Mouse (Mus musculus) left cerebral cortex, postnatal 36 days (tissue): ENCODE measurements around the gene Lsp1. TPM values are rescaled to one million over a fixed set of nuclear protein-coding genes. Genes with fewer than 3 reads are reported as not detected.
A peak's percentile ranks its signal among the peaks of the same experiment; 100 is the strongest.

Experiments
- DNase-seq, 2 experiments: peaks; one replicate each; pipeline ENCODE4 v3.0.0; 2021 to 2022; ENCODE audit warnings: low spot score in 2 of 2, mixed read lengths in 1 of 2
- intact Hi-C: fragments of 180-260 bp; cut with DNase I; formaldehyde crosslinking; loops from one replicate; pipeline ENCODE4 v1.15.1; 2025
- total RNA-seq, 2 experiments: library from RNA; stranded (reverse); gene quantifications; 2 replicates each; pipeline ENCODE4 v1.2.3; 2021

The Lsp1 gene
- total RNA-seq, 2 experiments from 2014 or later, result 8.1 to 8.7 TPM

DNA sequence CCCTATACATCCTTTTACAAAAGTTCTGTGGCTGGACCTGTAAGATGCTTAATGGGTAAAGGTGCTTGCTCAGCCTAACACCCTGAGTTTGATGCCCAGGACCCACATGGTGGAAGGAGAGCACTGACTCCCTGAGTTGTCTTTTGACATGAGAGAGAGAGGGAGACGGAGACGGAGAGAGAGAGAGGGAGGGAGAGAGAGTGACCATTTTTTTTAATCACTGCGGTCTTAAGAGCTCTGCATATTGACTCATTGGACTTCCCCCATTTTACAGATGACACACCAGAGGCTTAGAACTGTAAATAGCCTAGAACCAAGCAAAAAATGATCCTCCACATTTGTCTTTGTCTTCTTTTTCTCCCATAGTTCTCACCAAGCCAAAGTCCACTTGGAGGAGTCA, 27.4 kb downstream of the Lsp1 start:
- no peak for DNase-seq
- intact Hi-C loops, result no loop called here

DNA sequence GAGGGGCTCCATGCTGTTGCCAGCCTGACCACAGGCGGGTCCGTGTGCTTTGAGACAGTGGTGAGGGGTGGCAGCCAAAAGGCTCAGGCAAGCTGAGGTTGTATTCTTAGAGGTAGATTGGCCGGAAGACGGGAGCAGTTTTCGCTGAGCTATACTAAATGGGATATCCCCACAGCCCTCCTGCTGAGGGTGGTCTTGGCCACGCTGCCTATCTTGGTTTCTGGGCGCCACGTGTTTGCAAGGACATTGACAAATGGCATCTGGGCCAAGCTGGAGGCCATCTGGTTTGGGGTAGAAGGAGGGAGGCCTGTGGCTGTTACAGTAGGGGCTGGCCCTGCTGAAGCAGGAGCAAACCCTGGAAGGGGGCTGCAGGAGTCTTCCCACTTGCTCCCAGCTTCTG, 32.9 kb downstream of the Lsp1 start:
- DNase-seq, result no peak
- intact Hi-C loops, result no loop called here

DNA sequence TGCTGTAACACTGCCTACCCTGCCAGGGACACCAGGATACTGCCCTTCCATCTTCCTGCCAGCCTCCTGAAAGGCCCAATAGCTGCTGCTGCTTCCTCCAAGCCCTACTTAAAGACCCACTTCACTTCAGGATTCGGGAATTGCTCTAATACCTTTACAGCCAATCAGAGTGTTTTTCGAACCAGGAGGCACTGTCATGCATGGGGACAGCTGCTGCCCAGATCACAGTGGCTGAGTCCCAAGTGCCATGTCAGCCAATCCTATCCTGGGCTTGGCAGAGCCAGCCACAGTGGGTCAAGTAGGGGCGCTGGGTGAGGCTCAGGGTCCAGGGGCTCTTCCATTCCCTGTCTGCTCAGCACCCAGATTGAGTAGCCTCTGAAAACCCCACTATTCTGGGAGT, 35.5 kb downstream of the Lsp1 start:
- DNase-seq, result no peak
- intact Hi-C loops, result loop anchor here (5.0 kb wide), 1 partner anchor 164 kb away; no protein-coding TSS in a partner anchor

DNA sequence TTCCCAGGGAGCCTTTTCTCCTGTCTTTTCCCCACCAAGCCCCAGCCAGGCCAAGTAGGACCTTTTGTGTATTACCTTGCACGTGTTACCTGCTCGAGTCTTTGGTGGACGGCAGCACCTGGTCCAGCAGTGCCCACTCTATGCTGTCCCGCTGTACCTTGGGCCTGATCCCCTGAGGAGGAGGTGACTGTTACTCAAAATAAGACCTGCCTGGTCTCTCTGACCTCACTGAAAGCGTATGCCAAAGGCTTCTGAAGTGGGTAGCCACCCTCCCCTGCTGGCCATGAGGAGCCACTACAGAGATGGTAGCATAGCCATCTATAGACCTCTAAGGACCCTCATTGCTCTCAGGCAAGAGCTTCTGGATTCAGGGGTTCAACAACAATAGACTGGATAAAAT, 36.2 kb downstream of the Lsp1 start:
- no peak for DNase-seq

DNA sequence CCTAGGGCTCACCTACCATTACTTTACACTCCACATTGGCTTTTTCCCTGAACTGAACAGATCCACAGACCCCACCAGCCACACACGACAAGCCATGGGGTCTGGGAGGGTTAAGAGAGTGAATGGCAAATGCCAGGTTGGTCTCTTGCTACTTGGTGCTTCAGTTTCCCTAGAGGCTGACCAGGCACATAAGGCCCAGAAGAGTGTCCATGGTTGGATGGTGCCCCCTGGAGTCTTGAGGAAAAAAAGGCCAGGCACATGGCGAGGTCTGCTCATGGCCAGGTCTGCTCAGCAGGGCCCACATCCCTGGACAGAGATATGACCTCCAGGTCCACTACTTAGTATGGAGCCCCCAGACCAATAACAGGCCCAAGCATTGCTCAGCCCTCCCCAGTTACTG, 37.2 kb downstream of the Lsp1 start:
- intact Hi-C loops, result loop anchor here (5.0 kb wide), 1 partner anchor 165 kb away; no protein-coding TSS in a partner anchor
- DNase-seq, result peak in 1 of 2 experiments; percentile 15

More for the DNA sequence above, 36.2 kb downstream of the Lsp1 start:
- intact Hi-C loops, result loop anchor here (5.0 kb wide), 1 partner anchor 164 kb away; no protein-coding TSS in a partner anchor

DNA sequence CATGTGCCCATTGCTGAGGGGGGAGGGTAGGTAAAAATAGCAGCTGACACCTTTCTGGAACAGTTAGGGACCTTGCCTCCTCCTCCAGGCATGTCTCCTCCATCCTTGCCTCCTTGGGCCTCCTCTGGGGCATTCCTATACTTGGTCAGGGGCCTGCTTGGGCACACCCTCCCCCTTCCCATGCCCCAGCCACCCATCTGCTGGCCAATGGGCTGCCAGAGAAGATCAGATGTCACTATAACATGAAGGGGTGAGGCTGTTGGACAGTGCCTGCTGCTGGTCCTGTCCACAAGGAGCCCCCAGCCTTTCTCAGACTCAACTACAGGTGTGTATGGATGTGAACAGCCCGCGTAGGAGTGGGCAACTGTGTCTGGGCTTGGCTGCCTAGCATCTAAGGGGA, 38.0 kb downstream of the Lsp1 start, which contains the start of gene Tnnt3:
TSS of gene Tnnt3 (plus strand) at position 262 of the 400 bp plus-strand sequence.
- no peak for DNase-seq
- intact Hi-C loops, result loop anchor here (5.0 kb wide), 1 partner anchor 166 kb away; no protein-coding TSS in a partner anchor

DNA sequence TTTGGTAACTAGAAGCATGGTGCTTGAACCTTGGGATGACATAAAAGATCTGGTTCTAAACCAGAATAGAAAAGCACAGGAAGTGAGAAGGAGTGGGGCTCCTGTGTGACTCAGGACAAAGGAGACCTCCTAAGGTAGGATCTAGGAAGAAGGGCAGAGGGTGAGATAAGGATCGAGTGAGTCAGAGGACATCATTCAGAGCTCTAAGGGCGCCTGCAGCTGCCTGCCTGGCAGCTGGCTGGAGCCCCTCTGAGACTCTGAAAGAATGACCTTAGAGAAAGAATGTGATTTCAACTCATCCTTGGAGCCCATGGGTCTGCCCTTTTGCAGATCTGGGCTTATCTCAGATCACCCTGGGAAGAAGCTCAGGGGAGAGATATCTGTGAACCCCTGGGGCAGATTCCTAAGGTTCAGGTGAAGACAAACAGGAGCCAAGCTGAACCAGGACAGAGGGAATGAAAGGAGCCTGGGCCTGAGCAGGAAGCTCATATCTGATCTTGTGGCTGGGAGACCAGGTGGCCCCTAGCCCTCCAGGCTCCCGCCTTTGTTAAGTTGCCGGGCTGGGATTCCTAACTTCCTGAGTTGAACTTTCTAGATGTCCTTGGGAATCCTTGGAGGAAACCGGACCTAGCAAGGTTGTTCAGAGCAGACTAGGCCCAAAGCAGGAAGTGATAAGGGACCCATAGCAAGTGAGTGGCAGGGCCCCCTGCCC, 38.6 kb downstream of the Lsp1 start:
- no peak for DNase-seq
- intact Hi-C loops, result loop anchor here (5.0 kb wide), 1 partner anchor 167 kb away; no protein-coding TSS in a partner anchor

DNA sequence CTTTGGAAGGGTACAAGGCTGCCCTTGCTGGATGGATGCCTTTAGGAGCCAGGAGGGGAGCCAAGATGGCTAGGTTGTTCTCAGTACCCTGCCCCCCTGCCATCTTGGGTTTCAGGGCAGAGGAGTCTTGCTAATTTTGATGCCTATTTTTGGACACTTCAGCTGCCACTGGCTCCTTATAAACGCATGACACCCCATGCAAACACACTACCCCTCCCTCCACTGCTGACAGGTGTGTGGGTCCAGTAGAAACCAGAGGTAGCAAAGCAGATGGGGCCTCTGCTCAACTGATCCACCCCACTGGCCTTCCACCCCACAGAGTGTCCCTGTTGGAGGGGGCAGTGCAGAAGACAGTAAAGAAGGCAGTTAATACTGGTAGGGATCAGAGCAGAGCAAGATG, 39.4 kb downstream of the Lsp1 start:
- intact Hi-C loops, result no loop called here

DNA sequence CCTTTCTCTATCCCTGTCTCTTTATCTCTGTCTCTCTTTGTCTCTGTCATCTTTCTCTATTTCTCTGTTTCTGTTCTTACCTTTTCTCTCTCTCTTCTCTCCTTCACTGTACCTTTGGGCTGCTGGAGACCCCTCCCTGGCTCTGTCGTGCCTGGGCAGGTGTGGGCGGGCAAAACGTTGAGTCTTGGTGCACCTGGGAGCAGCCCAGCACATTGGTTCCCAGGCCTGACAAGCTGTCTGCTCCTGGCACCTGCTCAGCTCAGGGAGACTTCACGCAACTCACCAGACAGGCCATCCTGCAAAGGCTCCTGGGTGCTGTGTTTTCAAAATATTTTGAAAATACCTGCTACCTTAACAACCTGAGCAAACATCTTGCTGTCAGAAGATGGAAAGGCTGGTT, 42.6 kb downstream of the Lsp1 start:
- DNase-seq, result no peak
- intact Hi-C loops, result no loop called here

More for the DNA sequence above, 39.4 kb downstream of the Lsp1 start:
- no peak for DNase-seq

DNA sequence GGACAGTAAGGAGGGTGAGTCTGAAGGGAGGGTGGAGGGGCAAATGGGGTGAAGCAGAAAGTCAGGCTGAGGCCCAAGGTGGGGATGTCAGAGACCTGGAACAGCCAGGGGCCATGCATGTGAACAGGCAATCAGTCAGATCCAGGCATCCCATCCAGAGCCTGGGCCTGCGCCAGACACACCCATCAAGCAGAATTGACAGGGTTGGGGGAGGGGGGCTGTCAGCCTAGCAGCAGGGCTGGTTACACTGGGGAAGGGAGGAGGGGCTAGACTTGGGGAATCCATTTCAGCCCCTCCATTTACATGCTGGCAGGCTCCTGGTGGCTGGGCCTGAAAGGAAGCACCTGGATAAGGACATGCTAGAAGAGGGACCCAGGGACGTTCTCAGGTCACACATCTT, 45.3 kb downstream of the Lsp1 start:
- intact Hi-C loops, result no loop called here
- DNase-seq, result no peak

DNA sequence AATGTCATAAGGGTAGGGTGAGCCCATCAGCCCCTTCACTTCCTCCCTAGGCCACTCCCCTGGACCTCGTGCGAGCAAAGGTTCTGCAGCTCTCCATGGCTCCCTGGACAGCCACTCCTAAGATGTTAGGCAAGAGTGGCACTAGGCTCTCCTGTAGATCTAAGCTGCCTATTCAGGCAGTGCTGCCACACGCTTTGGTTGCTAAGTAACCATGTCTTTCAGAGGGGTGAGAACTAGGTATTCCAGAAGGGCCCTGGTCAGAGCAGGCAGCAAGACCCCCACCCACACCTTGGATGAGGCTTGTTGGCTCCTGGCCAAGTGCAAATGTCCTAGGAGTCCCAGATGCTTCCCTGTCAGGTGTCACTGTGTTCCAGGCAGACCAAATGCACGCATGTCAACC, 45.9 kb downstream of the Lsp1 start:
- intact Hi-C loops, result no loop called here
- DNase-seq, result no peak

DNA sequence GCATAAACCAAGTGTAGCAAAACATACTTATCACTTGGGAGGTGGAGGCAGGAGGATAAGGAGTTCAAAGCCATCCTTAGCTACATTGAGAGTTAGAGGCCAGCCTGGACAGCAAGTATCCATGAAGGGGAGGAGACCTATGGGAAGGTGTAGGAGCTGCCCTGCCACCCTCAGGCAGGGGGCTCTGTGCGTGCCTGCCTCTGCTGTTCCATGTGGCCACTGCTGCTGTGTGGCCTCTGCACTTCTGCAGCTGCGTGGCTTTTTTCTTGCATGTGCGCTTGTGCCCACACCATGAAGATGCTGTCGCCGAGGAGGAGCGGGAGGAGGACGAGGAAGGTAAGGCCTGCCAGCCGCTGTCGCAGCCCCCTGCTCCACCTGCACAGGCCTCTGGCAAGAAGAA, 46.8 kb downstream of the Lsp1 start:
- DNase-seq, result no peak
- intact Hi-C loops, result no loop called here

DNA sequence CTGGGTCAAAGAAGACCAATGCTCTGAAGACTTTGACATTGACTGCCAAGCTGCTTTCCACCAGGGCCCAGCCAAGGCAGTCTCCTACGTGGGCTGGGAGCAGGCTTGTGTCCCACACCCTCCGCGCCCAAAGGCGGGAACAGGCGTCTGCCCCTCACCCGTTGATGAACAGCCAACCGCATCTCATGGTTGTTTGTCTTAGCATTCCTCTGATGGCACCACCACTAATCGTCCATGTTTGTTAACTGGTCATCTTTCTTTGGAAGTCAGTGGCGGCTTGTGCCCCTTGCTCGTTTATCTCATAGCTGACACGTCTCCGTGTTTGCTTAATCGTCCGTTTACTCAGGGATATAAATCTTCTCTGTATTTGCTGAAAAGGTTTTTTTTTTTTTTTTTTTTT, 48.9 kb downstream of the Lsp1 start:
- no peak for DNase-seq
- intact Hi-C loops, result no loop called here

DNA sequence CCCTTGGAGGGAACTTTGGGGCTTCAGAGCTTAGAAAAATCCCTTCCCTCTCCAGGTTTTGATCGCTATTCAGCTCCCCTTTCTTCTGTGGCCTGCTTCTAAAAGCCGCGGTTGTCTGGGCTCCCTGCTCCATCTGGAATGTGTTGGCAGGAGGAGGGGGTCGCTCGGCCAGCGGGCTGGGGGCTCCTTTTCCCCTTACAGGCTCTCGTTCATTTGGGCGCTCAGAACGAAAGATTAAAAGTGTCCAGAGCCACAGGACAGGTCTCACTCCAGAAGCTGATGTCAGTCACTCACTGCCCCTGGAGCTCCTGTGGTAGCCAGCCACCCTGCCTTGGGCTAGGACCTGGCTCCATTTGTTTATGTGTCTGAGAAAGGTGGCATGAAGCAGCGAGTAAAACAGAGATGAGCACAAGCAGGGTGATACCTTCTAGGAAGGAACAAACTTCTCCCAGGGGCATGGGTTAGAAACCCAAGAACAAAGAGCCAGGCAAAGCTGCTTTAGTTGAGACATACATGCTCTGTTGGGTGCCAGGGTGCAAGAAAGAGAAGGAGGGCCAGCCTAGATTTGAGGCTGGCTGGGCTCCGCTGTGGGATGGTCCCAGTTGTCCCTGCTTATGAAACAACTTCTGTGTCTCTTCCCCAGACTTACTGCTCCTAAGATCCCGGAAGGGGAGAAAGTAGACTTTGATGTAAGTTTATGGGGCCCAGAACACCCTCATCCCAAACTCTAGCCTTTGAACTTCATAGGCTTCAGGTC, 49.6 kb downstream of the Lsp1 start:
- DNase-seq, result no peak
- intact Hi-C loops, result no loop called here

DNA sequence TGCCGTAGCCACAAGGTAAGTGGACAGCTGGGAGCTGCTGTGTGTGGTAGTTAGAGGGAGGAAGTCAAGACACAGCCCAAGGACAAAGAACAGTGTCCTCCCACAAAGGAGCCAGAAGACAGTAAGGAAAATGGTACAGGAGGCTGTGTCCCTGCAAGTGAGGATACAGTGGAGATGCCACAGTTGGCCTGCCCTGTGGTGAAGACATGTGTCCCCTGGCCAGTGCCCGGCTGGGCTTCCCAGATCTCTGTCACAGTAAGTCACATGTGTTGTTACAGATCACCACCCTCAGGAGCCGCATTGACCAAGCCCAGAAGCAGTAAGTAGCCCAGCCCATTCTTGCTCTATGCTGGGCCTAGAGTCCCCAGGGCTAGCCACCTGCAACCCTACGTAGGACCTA, 53.4 kb downstream of the Lsp1 start:
- no peak for DNase-seq
- intact Hi-C loops, result no loop called here

DNA sequence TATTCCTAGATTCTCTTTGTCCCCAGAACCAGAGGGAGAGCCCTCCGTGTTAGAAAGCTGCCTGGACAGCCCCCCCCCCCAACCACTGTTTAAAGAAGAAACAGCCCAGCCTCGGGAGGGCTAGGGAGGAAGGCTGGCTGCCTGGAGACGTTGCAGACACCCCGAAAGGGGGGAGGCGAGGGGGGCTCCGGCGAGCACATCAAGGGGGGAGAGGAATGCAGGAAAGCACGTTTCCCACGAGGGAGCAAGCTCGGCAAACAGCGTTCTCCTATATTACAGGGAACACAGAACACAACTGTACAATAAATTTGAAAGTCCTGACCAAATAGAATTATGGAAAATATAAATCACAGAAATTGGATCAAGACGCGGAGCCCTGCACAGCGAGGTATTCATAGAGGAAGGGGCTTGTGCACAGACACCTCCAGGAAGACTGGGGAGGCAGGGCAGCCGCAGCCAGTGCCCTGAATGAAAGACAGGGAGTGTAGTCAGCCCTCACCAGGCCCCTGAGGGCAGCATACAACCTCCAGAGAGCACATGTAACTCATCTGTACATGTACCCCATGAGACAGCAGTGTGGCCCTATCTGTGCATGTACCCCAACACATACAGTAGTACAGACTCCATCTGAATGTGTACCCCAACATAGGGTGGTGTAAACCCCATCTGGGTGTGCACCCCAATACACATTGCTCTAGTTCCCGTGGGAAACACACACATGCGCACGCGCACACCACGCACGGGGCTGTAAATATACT, 55.8 kb downstream of the Lsp1 start:
- DNase-seq, result no peak
- intact Hi-C loops, result no loop called here

DNA sequence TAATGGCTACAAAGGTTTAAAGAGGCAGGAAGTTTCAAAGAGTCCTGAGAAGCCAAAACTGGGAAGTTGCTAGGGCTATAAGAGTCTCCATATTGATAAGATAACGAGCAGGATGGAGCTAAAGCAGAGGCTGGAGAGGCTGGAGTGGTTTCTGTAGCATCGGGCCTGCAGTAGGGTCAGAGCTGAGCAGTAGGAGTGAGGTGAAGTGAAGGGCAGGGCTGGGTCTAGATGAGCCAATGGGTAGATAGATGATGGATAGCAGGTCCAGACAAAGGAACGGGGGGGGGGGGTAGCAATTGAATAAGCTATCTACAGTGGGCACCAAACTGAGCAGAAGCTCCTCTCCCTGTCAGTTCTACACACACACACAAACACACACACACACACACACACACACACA, 56.9 kb downstream of the Lsp1 start:
- intact Hi-C loops, result no loop called here
- no peak for DNase-seq

DNA sequence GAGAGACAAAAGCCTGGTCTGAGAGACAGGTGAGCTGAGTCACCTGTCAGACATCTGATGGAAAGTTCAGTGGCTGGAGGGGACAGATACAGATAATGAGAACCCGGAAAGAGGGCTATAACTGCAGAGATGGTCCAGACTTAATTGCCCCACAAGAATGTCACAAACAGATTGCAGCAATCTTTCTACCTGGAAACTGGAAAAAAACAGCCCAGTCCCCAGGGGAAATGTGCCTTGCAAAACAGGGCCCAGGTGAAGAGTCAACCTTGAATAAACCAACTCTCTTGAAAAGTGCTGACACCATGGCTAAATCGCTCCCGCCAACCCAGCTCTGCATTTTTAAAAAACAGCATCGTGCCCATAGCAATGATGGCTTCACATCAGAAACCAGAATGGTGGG, 59.7 kb downstream of the Lsp1 start:
- intact Hi-C loops, result no loop called here
- no peak for DNase-seq

DNA sequence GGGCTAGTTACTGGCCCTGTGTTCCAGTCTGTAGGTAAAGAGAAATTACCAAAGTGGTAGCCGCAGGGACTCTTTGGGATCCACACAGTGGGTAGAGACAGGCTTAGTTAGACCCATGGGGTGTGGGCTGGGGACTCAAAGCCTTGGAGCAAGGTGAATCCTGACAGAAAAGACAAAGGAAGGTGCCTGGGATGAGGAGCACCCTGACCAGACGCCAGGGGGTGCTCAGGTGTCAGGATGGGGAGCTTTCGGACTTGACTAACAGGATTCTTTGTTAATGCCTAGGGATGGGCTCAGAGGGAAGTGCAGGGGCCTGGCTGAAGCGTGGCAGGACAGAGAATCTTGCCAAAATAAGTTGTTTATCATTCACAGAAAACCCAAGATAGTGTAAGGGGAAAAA, 61.7 kb downstream of the Lsp1 start:
- DNase-seq, result no peak
- intact Hi-C loops, result no loop called here
